Mouse (Mus musculus) left cerebral cortex, postnatal 10 days (tissue): ENCODE measurements around the gene Hoxd12. TPM values are rescaled to one million over a fixed set of nuclear protein-coding genes. Genes with fewer than 3 reads are reported as not detected.
A peak's percentile ranks its signal among the peaks of the same experiment; 100 is the strongest.

Source experiments
- DNase-seq, 2 experiments: peaks; one replicate each; pipeline ENCODE4 v3.0.0; 2021 to 2022; ENCODE audit warnings: low spot score in 2 of 2, mixed read lengths in 1 of 2; ENCODE audit errors: extremely low spot score in 1 of 2
- intact Hi-C: fragments of 180-260 bp; cut with DNase I; formaldehyde crosslinking; loops from one replicate; pipeline ENCODE4 v1.15.1; 2025
- total RNA-seq, 2 experiments: library from RNA; stranded (reverse); gene quantifications; 2 replicates each; pipeline ENCODE4 v1.2.3; 2021

Hoxd12 gene
- total RNA-seq, 2 experiments from 2014 or later, result not detected

DNA sequence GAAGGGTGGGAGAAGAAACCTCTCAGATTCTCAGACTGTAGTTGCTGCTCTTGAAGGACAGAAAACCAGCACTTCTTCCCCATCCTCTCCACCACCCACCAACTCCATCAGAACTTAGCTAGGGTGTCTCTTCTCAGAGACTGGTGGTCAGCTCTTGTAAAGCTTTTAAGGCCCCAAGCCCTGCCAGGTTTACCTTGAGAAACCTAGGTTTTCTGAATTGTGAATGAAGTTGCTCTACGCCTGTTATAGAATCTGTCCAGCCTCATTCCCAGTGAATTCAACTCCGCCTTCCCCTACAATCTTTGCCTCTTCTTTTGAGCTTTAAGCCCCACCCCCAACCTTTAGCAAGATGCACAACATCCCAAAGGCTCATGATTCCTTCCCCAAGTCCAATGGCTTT is 2.3 kb downstream of the Hoxd12 start:
- DNase-seq, result no peak
- intact Hi-C loops, result no loop called here

- intact Hi-C loops, result no loop called here
- no peak for DNase-seq
Observed at GRCm38 (mm10) chr2:74678891-74679595, 4.2 kb downstream of the Hoxd12 start, which contains the start of gene Hoxd11. Gene Hoxd11 (plus strand): TSS chr2:74679557.

DNA sequence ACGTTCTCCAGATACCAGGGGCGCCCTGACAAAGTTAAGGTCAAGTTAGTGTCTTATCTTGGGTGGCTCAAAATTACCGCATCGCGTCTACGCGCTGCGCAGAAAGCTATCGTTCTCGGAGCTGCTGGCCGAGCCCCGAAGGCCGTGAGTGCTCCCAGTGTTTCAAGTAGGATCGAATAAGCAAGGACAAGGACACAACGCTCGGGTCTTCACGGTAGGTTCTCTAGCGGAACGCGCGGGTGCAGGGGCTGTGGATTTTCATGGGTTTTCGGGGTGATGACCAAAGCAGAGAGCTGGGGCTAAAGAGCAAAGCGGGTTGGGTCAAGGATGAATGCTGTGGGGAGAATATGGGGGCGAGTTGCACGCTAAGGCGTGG is 4.8 kb downstream of the Hoxd12 start:
- intact Hi-C loops, result no loop called here
- no peak for DNase-seq

DNA sequence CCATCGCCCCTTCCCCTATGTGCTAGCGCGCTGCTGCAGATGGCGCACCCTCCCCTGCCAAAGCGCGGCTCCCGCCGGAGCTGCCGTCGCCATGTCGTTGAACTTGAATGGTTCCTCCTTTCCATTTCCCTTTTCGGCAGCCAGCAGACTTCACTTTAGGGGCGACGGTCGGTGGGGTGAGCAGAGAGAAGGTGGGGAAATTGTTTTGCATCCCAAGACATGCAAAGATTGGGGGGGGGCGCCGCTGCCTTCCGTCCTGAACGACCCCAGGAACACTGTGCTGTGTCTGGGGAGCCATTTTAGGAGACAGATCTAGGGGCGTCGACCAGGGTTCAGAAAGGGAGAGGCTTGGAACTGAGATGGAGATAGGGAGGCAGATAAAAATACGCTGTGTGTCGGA is 5.2 kb downstream of the Hoxd12 start:
- DNase-seq, result no peak
- intact Hi-C loops, result no loop called here

DNA sequence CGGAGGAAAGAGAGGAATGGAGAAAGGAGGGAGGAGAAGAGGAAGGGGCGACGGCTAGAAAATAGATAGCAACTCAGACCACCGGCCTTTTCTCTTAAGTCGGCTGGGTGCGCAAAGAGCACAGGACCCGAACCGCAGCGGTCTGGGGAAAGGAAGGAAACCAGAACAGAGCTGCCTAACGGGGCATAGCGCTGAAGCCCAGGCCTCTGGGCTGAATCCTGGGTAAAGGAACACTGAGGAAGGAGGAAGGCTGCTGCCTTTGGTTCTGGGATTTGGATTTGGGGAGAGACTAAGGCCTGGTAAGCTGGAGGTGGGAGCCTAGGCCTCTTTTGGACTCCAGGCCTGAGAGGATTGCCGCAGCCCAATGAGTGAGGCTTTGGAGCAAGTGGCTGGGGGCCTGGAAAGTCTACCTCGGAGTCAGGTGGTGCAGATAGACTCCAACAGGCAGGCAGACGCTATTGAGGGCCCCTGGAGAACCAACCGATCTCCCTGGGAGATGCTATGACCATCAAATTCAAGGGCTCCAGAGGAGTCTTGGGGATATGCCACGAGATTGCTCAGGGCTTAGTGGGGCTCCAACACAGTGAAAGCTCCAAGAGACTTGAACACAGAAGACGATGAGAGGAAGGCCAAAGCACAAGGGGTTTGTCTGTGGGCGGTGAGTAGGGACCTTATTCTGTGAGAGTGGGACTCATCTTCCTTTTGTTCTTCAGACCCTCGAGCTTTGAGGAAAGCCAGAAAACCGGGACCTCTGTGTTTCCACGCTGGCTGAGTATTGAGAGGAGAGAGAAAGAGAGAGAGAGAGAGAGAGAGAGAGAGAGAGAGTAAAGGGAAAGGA is 6.0 kb downstream of the Hoxd12 start:
- no peak for DNase-seq
- intact Hi-C loops, result no loop called here

GRCm38 (mm10) chr2:74681594-74682531 is 7.0 kb downstream of the Hoxd12 start:
- intact Hi-C loops, result no loop called here

GRCm38 (mm10) chr2:74682796-74683195 is 8.0 kb downstream of the Hoxd12 start:
- no peak for DNase-seq
- intact Hi-C loops, result no loop called here

More at GRCm38 (mm10) chr2:74681594-74682531, 7.0 kb downstream of the Hoxd12 start:
- DNase-seq, result no peak

GRCm38 (mm10) chr2:74683471-74683951 is 8.7 kb downstream of the Hoxd12 start:
- intact Hi-C loops, result no loop called here
- no peak for DNase-seq

DNA sequence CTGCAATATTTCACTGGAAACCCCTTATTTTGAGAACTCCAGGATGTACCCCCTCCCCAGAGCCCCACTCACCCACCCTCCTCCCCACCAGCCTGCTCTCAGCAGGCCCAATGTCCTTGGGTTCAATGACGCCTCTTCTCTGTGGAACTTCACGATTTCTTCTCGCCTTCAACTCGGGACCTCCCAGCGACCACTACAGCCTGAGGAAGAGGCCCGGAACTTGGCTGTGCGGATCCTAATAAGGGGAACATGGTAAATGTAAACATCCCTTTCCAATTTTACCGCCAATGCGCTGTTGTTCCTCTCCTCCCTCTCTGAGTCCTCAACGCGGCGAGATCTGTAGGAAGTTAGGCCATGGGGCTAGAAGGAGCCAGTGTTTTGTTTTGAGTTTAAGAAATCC is 9.3 kb downstream of the Hoxd12 start:
- intact Hi-C loops, result no loop called here
- no peak for DNase-seq

- intact Hi-C loops, result no loop called here
- no peak for DNase-seq
Observed at GRCm38 (mm10) chr2:74685059-74685603, 10.3 kb downstream of the Hoxd12 start.

DNA sequence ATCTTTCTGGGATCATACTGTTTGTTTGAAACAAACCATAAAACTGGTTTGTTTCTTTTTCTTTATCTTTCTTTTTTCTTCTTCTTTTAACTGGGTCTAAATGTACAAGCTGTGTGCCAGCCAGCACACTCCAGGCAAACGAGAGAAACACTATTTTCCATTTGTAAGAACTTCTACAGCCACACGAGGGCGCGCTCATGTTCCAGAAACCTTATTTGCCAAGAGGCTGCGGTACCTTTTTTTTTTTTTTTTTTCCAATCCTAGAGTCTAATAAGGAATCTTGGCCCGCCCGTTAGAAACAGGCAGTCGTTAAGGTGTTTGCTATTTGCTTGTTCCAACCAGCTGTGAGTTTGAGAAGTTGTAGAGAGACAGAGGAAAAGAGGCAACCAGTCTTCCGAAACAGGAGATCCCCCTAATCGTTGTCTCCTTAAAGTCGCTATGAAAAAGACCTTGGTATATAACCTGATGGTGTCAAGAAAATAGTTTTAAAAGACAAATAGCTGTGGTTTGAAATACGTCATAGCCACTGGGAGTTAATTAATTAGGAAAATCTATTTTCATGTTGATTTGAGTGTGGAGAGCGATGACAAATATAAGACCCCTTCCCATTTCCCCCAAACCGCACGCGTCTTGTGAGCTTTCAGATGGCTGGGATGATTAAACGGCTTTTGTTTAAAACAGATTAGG is 11.6 kb downstream of the Hoxd12 start:
- intact Hi-C loops, result no loop called here
- DNase-seq, result peak in 1 of 2 experiments; percentile 53

DNA sequence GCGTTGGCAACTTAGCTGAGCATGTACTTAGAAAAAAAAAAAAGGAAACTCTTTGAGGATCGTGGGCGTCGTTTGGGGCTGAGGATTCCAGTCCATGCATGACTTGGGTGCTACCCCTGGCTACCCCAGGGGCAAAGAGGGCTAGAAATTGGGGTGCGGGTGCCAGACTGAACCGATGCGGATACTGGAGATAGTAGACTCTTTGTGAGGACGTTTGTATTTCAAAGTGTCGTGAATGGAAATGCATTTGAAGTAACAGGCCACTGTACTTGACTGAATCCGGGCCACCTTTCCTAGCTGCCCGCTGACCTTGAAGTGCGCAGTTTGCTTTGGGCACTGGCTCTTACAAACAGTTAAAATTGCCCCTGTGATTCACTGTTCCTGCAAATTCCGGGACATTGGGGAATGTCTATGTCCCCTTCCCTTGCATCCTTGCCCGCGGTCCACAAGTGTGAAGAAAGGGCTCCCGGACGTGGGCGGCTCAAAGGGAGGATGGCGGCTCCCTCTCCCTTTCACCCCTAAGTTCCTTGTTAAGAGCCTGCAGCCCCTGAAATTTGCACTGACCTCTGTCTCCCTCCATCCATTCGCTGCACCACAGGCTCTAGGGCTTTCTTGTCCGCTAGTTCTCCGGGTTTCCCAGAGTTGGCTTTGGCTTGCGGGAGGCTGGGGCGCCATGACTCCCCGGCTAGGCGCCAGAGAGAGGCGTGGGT is 12.3 kb downstream of the Hoxd12 start:
- no peak for DNase-seq
- intact Hi-C loops, result no loop called here

- DNase-seq, result no peak
- intact Hi-C loops, result no loop called here
Observed at GRCm38 (mm10) chr2:74687698-74688555, 13.1 kb downstream of the Hoxd12 start.

GRCm38 (mm10) chr2:74688795-74689573 is 14.2 kb downstream of the Hoxd12 start:
- intact Hi-C loops, result no loop called here
- no peak for DNase-seq

DNA sequence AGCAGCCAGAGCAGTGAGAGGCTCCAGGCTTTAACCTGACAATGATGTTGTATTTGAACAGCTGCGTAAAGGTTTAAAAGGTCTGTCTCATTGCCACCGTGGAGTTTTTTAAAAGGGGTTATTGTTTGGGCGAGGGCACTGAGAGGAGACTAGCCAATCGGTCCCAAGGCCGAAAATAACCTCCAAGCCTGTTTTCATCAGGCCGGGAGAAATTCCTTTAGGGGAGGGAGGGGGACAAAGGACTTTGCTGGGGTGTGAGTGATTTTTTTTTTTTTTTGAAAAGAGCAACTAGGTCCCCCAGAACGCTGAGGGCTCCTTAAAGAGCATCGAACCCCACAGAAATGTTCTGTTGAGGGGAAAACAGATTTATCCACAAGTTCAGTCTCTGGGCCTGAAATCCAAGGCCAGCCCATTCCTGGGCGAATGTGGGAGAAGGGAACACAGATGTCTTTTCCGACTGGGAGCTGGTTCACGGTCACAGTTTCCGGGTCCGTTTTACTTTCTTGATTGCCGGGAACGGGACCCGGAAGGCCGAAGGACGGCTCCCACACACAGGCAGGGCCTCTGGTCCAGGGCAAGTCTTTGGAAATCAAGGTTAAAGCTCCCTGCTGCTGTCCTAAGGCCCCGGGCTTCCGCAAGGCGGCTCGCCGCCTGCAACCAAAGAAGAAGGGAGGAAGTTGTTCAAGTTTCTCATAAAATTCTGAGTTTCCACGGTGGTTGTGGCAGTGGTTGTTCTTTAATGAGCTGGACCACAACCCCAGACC is 14.9 kb downstream of the Hoxd12 start:
- intact Hi-C loops, result loop anchor here (5.0 kb wide), 1 partner anchor 32 kb away; the partner anchor contains the start of gene Evx2
- DNase-seq, result no peak
